Mouse (Mus musculus): ENCODE results near the gene Notch2.

- TF ChIP-seq POLR2A (IDR thresholded peaks at IDR 0.05; ENCODE audit: low read depth, low read length) = no peak
- TF ChIP-seq CTCF (IDR thresholded peaks at IDR 0.05; ENCODE audit: extremely low read depth, insufficient read length, insufficient replicate concordance, low read depth, low read length) = peak; percentile 68; the same call in 1 of the 2 replicates
These were observed 167.5 kb downstream of the Notch2 start for GRCm38 (mm10) chr3:98180805-98181204.
